Mouse (Mus musculus) cerebellum, postnatal 36 days (tissue): ENCODE measurements around the gene Ercc8.

Experiments used
- DNase-seq, 2 experiments: peaks; one replicate each; pipeline ENCODE4 v3.0.0; 2021 to 2022; ENCODE audit warnings: mixed read lengths in 2 of 2

The Ercc8 gene

GRCm38 (mm10) chr13:108157732-108158464, 633 bp upstream of the Ercc8 start:
- no peak for DNase-seq

DNA sequence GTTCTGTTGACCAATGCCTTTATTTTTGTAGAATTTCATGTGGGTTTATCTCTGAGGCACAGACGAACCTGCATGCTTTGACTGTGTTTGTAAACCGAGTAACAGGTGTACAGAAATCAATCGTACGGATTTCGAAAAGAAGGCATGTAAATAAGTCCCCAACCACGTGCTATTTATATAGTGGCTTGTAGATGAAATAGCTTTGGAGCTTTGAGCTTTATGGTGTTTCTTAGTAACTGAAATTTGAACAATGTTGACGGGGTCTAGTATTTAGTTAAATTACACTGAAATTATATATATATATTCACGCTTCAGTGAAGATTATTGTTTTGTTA, 677 bp downstream of the Ercc8 start:
- no peak for DNase-seq

DNA sequence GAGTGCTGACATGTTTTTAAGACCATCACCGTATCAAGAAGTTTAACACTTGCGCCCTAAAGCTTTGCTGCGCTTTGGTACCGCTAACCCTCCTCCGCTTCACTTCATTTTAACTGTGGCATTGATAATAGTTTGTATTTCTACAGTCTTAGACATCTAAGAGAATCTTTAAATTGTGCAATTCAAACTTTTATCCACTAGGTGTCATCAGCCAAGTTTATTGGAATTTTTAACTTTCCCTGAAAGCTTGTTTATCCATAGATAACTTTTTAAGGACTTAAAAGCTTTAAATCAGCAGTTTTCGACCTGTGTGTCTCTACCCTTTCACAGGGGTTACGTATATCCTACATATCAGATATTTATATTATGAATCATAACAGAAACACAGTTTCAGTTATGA, 1.4 kb downstream of the Ercc8 start:
- DNase-seq: no peak

GRCm38 (mm10) chr13:108163912-108164311, 5.4 kb downstream of the Ercc8 start:
- DNase-seq: peak; percentile 93 to 97

GRCm38 (mm10) chr13:108164621-108165020, 6.1 kb downstream of the Ercc8 start:
- DNase-seq: peak in 1 of 2 experiments; percentile 29

- DNase-seq: no peak
Observed at GRCm38 (mm10) chr13:108170002-108170401, 11.5 kb downstream of the Ercc8 start.

DNA sequence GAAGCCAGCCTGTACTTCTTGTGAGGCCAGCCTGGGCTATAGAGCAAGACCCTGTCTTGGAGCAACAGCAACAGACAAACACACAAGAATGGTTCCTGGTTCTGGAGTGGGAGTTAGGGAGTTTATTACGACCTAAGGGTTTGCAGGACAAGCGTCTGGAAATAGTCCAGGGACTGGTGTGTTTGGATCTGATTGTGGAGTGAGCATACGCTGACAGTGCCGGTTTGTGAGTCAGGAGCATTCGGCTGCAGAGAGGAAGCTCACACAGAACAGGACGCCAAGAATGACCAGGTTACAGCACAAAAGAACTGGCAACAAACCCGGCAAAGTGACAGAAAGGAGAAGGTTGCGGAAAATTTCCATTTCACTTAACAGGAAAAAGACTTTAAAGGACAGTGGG, 12.0 kb downstream of the Ercc8 start:
- peak; percentile 62 to 74 for DNase-seq

- DNase-seq: no peak
Observed at GRCm38 (mm10) chr13:108179618-108180017, 21.1 kb downstream of the Ercc8 start.

DNA sequence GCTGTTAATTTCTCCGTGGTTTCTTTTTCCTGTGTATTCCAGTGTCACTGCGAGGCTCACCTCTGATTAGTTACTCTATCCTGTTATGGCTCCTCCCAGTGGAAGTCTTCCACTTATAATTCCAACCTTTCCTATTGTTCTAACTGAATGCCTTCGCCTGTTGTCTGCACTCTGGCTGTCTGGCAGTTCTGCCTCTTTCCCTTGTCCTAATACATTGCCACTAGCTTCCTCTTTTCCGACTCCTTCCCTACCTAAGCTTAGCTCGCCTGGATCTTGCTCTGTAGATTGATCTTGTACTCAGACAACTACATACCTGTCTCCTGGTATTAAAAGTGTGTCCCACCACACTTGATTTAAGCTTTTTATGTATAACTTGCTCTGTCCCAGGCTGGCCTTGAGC, 22.3 kb downstream of the Ercc8 start:
- no peak for DNase-seq

DNA sequence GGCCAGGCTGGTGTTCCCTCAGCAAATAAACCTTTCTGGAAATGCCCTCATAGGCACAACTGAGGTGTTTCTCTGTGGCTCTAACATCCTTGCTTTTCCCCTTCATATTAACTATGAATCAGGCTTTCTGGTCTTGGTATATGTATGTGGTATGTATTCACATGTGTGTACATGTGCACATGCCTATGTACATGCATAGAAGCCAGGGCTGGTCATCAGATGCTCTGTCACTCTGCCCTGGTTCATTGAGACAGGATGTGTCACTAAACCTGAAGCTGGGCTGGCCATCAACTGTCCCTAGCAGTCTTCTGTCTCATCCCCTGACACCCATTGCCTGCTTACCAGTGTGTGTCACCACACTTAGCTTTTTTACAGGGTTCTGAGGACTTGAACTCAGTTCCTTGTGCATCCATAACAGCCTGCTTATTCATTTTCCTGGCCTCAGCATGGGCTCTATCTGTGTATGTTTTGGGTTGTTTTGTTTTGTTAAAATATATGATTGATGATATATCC, 26.3 kb downstream of the Ercc8 start:
- no peak for DNase-seq

DNA sequence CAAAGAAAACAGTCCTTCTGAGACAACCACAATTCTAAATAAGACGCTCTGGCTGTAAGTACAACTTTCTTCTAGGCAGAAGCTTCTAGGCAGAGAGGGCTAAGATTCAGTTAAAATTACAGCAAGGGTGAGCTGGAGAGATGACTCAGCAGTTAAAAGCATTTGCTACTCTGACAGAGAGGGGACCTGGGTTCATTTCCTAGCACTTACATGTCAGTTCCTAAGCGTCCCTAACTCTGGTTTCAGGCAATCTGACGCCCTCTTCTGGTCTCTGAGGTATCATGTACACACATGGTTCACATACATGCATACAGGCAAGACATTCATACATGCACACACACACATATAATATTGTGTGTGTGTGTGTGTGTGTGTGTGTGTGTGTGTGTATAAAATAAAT, 27.0 kb downstream of the Ercc8 start:
- no peak for DNase-seq

DNA sequence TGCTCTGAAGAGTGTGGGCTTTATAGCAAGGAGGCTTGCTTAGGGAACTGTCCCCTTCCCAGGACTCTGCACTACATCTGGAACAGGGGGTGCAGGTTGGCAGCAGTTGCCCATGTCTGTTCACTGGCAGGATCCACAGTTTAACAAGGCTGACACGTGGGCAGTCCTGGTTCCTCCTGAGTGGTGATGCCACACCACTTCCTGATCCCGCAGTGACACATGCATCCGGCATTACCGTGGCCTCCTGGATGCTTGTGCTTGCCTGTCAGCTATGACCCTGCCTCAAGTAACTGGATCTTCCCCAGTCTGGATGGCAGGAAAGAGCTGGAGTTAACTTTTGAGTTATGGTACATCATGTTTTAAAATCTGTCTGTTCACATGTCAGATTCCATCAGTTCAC, 29.5 kb downstream of the Ercc8 start:
- no peak for DNase-seq

GRCm38 (mm10) chr13:108191074-108191720, 32.7 kb downstream of the Ercc8 start:
- peak in 1 of 2 experiments; percentile 36 for DNase-seq

DNA sequence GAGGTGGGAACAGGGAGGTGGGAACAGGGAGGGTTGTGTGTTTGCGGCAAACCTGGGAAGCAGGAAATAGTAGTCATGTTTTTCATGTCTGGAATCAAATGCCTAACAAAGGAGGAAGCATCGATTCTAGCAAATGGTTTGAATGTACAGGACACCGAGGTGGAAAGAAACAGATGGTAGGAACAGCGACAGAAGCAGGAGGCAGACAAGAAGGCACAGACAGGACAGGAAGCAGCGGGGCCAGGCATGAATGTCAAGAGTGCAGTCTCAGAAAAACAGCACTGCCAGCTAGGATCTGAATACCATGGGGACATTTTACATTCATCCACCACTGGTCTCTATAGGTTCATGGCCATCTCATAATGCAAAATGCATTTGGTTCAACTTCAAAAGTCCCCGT, 36.9 kb downstream of the Ercc8 start:
- peak; percentile 14 to 24 for DNase-seq

- no peak for DNase-seq
Observed at GRCm38 (mm10) chr13:108204857-108205256, 46.3 kb downstream of the Ercc8 start.

GRCm38 (mm10) chr13:108207447-108207846, 48.9 kb downstream of the Ercc8 start:
- DNase-seq: no peak

- no peak for DNase-seq
Observed at GRCm38 (mm10) chr13:108208090-108208489, 49.6 kb downstream of the Ercc8 start.

GRCm38 (mm10) chr13:108210960-108211359, 52.4 kb downstream of the Ercc8 start:
- DNase-seq: no peak

DNA sequence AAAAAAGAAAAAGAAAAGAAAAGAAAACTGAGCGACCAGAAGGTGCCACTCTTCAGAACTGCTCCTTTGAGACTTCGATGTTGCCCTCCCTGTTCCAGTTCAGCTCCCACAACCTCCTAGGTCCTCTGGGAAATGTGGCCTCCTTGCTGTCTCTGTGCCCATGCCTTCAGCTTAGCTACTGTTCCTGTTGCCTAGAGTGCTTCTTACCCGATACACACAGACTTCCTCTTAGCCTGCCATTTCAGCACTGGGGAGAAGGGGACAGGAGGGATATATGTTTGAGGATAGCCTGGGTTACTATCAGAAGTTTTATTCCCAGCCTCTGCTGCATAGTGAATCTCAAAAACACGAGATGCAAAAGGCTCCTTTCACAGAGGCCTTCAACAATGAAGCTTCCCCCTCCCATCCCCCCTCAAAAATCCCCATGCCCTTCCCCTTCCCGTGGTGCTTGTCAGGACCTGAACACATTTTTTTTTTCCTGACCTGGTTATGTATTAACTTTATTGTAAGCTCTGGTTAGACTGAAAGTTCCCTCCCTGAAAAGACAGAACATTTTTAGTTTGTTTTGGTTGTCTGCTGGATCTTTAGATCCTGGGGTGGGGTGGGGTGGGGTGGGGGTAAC, 54.0 kb downstream of the Ercc8 start:
- no peak for DNase-seq

DNA sequence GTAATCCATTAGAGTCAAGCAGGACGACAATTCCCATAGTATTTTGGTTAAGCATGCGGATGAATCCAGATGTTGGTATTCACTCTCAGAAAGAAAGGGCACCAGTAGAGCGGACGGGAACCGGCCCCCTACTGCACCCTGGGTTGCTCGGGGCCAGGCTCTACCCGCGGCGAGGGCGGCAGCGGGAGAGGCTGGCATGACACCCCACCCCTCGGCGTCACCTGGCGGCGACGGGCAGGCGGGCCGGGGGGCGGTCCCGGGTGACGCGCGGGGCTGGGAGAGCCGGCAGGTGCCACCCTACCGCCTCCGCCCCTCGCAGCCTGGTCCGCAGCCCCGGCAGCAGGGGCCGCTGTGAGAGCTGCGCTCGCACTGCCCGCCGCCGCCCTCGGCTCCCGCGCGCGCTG, 55.6 kb downstream of the Ercc8 start, which contains the start of gene Elovl7:
Gene Elovl7, plus strand, starts transcription at position 324 of the 404 bp plus-strand sequence.
- peak; percentile 75 to 86 for DNase-seq

- peak; percentile 44 to 51 for DNase-seq
Observed at GRCm38 (mm10) chr13:108214485-108215107, 56.1 kb downstream of the Ercc8 start.

DNA sequence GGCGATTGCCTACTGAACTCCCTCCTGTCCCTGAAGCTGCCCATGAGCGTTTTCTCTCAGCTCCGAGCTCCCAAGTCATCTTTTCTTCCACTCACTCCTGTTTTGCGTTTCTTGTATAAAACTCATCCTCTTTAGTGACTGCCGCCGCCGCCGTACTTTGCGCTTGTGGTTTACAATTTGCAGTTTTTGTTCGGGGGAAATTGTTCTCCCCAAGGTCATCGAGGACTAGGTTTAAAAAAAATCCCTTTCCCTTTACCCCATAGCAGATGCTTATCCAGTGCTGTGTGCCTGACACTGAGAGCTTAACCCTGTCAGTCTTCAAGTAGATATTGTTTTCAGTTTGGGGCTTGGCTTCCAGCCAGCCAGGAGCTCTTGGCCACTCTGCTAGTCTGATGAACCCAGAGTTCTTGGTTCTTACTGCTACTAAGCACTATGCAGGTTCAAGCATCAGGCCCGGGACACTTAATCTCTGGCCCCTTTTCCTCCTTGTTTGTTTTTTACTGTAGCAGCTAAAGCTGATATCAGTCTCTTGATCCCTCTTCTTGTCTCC, 56.8 kb downstream of the Ercc8 start:
- no peak for DNase-seq

- no peak for DNase-seq
Observed at GRCm38 (mm10) chr13:108219773-108220172, 61.2 kb downstream of the Ercc8 start.
